Mouse (Mus musculus): ENCODE data around the gene Krt1. TPM values are rescaled to one million over a fixed set of nuclear protein-coding genes. Genes with fewer than 3 reads are reported as not detected.
A peak's percentile ranks its signal among the peaks of the same experiment; 100 is the strongest.

Krt1 gene
- polyA plus RNA-seq, 1 experiment from 2014 or later = 16.9 TPM

DNA sequence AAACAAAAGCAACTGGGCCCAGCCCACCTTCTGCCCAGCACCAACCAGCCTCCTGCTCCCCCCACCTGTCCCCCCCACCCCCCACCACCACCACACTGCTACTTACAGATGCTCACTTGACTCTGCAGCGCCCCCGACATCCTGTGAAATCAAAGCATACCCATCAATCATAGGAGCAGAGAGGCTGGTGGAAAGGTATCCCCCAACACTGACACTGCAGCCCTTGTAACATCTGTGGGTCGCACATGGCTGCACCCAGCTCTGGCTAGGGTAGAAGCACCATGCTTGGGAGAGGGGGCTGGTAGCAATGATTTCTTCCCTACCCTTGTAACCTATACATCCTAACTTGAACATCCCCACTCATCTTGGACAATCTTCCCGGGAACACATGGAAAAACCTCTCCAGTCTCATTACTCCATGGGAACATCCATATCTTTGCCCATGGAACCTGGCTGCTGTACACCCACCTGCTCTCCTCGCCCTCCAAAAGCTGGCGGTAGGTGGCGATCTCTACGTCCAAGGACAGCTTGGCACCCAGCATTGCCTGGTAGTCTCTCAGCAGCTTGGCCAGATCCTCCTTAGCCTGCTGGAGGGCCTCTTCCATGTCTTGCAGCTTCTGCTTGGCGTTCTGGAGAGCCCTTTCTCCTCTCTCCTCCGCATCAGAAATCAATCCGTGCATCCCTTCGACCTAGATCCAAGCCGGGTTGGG is 10.0 kb upstream of the Krt1 start:
- WGBS = 62% methylated on average over 13 of the region's 13 CpGs
- H3K4me2 ChIP-seq (ENCODE audit: low read length) = peak overlapping the region; percentile 92
- H3K36me3 ChIP-seq (ENCODE audit: control insufficient read depth, insufficient read depth, low read length) = no peaks in the 10 kb centered on the region
- H3K9me3 ChIP-seq (ENCODE audit: control insufficient read depth, low read length) = no peaks in the 10 kb centered on the region
- no peak overlapping the region; the same call in 1 of the 2 replicates for H3K9ac ChIP-seq (ENCODE audit: low read depth, low read length)
- H3K27ac ChIP-seq (ENCODE audit: low read depth, low read length) = no peak overlapping the region
- H3K4me1 ChIP-seq (ENCODE audit: control insufficient read depth, insufficient read depth, low read depth, low read length) = peaks cover 14% of the 10 kb centered on the region
- peak; percentile 57 for ATAC-seq
- H3K4me3 ChIP-seq (ENCODE audit: low read length) = peak overlapping the region; percentile 50
- no peaks in the 10 kb centered on the region; the same call in 1 of the 2 replicates for H3K27me3 ChIP-seq (replicated peaks; ENCODE audit: control insufficient read depth, insufficient read depth, low read length)

DNA sequence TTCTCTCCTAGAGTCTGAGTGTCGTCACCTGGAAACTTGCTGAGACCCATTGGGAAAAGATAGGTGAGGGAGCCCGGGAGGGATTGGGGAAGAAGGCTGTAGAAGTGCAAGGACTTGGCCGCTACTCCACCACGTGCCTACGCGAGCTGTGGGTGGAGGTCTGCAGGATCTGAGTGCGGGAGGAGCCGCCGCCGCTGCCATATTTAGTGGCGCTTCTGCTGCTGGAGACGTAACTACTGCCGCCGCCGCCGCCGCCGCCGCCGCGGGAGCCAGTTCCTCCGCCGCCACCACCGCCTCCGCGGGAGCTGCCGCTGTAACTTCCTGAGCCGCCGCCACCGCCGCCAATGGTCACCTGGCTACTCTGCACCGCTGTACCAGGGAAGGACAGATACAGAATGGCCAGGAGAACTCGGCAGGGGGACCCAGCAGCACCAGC is 9.2 kb upstream of the Krt1 start:
- no peaks in the 10 kb centered on the region for H3K9me3 ChIP-seq (ENCODE audit: control insufficient read depth, low read length)
- ATAC-seq = peak; percentile 63
- H3K36me3 ChIP-seq (ENCODE audit: control insufficient read depth, insufficient read depth, low read length) = no peaks in the 10 kb centered on the region
- no peaks in the 10 kb centered on the region; the same call in 1 of the 2 replicates for H3K27me3 ChIP-seq (replicated peaks; ENCODE audit: control insufficient read depth, insufficient read depth, low read length)
- 0% methylated on average over 18 of the region's 33 CpGs for WGBS
- H3K27ac ChIP-seq (ENCODE audit: low read depth, low read length) = peak overlapping the region; percentile 23; the same call in 1 of the 2 replicates
- H3K4me1 ChIP-seq (ENCODE audit: control insufficient read depth, insufficient read depth, low read depth, low read length) = peaks cover 14% of the 10 kb centered on the region
- peak overlapping the region; percentile 92 for H3K4me2 ChIP-seq (ENCODE audit: low read length)
- peak overlapping the region; percentile 68 for H3K9ac ChIP-seq (ENCODE audit: low read depth, low read length)
- H3K4me3 ChIP-seq (ENCODE audit: low read length) = peak overlapping the region; percentile 50

DNA sequence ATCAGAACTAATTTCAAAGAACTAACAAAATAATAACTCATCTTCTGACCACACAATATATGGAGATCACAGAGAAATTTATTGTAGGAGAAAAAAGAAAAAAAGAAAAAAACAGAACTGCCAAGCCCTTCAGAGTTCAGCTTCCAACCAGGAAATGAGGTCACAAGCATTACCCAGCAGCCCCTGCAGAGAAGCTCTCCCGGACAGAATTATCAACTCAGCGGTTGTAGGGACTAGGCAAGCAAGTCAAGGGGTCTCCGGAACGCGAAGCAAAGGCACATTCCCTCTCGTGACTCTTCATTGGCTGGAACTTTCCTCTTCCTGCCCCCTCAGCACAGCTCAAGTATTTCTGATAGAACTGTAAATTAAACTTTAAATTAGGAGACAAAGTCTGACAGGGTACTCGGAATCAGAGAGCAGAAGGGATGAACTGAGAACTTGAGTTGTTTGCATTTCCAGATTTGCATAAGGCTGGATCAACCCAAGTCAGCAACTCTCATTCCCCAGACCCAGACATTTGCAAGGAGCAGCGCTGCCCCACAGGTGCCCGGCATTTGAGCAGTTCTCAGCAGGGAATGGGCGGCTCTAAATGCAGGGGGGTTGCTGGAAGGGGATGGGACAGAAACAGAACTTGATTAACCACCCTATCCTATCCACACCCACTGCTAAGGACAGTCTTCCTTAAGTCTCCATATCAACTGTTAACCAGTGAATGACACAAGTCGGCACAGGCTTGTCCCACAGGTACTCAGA is 8.3 kb upstream of the Krt1 start:
- no peaks in the 10 kb centered on the region; the same call in 1 of the 2 replicates for H3K27me3 ChIP-seq (replicated peaks; ENCODE audit: control insufficient read depth, insufficient read depth, low read length)
- no peak overlapping the region for H3K9ac ChIP-seq (ENCODE audit: low read depth, low read length)
- WGBS = 6% methylated on average over 11 of the region's 11 CpGs

DNA sequence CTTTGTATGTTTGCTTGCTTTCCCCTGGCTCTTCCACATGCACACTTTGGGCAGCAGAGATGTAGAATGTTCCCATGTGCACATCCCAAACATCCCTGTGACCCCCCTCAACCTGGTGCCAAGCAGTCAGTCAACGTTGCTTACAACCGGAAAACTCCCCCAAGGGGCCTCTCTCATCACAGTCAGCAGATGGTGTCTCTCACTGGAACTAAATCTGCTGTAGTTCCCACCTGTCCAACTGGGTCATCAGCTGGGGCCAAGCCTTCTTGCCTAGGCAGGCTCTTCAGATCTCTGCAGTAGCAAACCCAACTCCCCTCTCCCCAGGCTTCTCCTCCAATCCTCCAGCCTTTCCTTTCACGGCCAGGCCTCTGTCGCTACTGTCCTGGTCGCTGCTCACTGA is 6.1 kb upstream of the Krt1 start:
- Histone ChIP-seq H3K36me3 (ENCODE audit: control insufficient read depth, insufficient read depth, low read length) (no peaks in the 10 kb centered on the region), H3K4me3 (ENCODE audit: low read length) (no peak overlapping the region), H3K9ac (ENCODE audit: low read depth, low read length) (no peak overlapping the region), H3K4me2 (ENCODE audit: low read length) (no peak overlapping the region), H3K27ac (ENCODE audit: low read depth, low read length) (no peak overlapping the region), H3K27me3 (replicated peaks; ENCODE audit: control insufficient read depth, insufficient read depth, low read length) (no peaks in the 10 kb centered on the region; the same call in 1 of the 2 replicates), H3K9me3 (ENCODE audit: control insufficient read depth, low read length) (no peaks in the 10 kb centered on the region), H3K4me1 (ENCODE audit: control insufficient read depth, insufficient read depth, low read depth, low read length) (peaks cover 14% of the 10 kb centered on the region)
- WGBS = 47% methylated on average over 5 of the region's 5 CpGs
- ATAC-seq = no peak

More for the DNA sequence above, 8.3 kb upstream of the Krt1 start:
- no peak overlapping the region for H3K27ac ChIP-seq (ENCODE audit: low read depth, low read length)
- peak overlapping the region; percentile 92 for H3K4me2 ChIP-seq (ENCODE audit: low read length)
- no peak for ATAC-seq
- H3K4me1 ChIP-seq (ENCODE audit: control insufficient read depth, insufficient read depth, low read depth, low read length) = peaks cover 14% of the 10 kb centered on the region
- no peak overlapping the region for H3K4me3 ChIP-seq (ENCODE audit: low read length)
- H3K36me3 ChIP-seq (ENCODE audit: control insufficient read depth, insufficient read depth, low read length) = no peaks in the 10 kb centered on the region
- H3K9me3 ChIP-seq (ENCODE audit: control insufficient read depth, low read length) = no peaks in the 10 kb centered on the region

DNA sequence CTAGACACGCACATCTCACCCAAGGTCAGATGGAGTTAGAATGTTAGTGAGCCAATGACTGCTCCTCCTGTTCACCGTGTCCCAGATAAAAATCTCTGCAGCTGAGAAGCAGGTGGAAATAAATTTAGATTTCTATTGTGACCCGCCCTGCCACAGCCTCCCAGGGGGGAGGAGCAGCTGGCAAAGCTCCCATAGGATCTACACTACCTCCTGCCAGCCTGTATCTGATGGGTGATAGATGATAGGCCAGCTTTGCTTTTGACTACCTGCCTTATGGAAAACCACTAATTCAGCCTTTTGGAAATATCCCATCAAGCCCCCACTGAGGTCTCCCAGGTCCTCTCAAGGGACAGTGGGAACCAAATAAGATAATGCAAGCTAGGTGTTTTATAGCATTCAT is 5.1 kb upstream of the Krt1 start:
- no peak for ATAC-seq
- no peak overlapping the region for H3K27ac ChIP-seq (ENCODE audit: low read depth, low read length)
- no peak overlapping the region for H3K9ac ChIP-seq (ENCODE audit: low read depth, low read length)
- no peak overlapping the region for H3K4me2 ChIP-seq (ENCODE audit: low read length)
- H3K4me1 ChIP-seq (ENCODE audit: control insufficient read depth, insufficient read depth, low read depth, low read length) = peaks cover 14% of the 10 kb centered on the region
- no peaks in the 10 kb centered on the region; the same call in 1 of the 2 replicates for H3K27me3 ChIP-seq (replicated peaks; ENCODE audit: control insufficient read depth, insufficient read depth, low read length)
- 68% methylated on average over 3 of the region's 3 CpGs for WGBS
- H3K9me3 ChIP-seq (ENCODE audit: control insufficient read depth, low read length) = no peaks in the 10 kb centered on the region
- no peaks in the 10 kb centered on the region for H3K36me3 ChIP-seq (ENCODE audit: control insufficient read depth, insufficient read depth, low read length)
- H3K4me3 ChIP-seq (ENCODE audit: low read length) = no peak overlapping the region

DNA sequence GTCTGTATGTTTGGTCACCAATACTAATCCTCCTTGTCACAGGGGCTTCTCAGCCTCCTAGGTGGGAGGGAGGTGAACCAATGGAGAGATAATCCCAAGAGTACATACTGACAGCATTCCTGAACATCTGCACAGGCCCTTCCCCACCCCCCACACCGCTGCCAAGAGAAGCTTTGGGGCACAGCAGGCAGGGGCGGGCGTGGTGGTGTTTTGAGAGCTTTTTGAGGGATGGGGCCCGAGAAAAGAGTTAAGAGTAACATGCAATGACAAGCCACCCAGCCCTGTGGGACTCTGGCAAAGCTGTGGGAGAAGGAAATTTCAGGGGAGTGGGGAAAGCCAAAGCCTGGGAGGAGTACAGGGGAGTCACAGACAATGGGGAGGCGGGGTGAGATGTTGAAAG is 3.7 kb upstream of the Krt1 start:
- WGBS = 21% methylated on average over 5 of the region's 5 CpGs
- H3K27me3 ChIP-seq (replicated peaks; ENCODE audit: control insufficient read depth, insufficient read depth, low read length) = no peaks in the 10 kb centered on the region; the same call in 1 of the 2 replicates

DNA sequence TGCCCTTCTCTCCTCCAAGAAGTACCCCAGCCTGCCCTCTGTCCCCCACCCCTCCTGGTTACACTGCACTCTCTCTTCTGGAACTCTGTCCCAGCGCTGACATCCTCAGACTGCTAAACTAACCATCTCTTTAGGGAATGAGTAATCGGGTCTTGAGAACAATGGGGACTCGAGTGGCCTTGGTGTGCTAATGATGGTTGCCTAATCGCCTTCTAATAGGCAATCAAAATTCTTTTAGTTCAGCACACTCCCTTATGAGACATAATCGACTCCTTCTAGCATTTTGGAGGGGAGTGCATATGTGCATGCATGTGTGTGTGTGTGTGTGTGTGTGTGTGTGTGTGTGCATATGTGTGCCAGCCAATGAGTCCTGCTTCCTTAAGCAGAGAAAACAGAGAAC is 2.0 kb upstream of the Krt1 start:
- Histone ChIP-seq H3K4me2 (ENCODE audit: low read length) (no peak overlapping the region), H3K4me1 (ENCODE audit: control insufficient read depth, insufficient read depth, low read depth, low read length) (no peaks in the 10 kb centered on the region), H3K4me3 (ENCODE audit: low read length) (no peak overlapping the region), H3K9me3 (ENCODE audit: control insufficient read depth, low read length) (no peaks in the 10 kb centered on the region), H3K36me3 (ENCODE audit: control insufficient read depth, insufficient read depth, low read length) (no peaks in the 10 kb centered on the region), H3K9ac (ENCODE audit: low read depth, low read length) (no peak overlapping the region), H3K27ac (ENCODE audit: low read depth, low read length) (no peak overlapping the region), H3K27me3 (replicated peaks; ENCODE audit: control insufficient read depth, insufficient read depth, low read length) (no peaks in the 10 kb centered on the region)
- ATAC-seq = no peak
- WGBS = 24% methylated on average over 5 of the region's 5 CpGs

More for the DNA sequence above, 3.7 kb upstream of the Krt1 start:
- Histone ChIP-seq H3K4me1 (ENCODE audit: control insufficient read depth, insufficient read depth, low read depth, low read length) (peaks cover 6% of the 10 kb centered on the region), H3K36me3 (ENCODE audit: control insufficient read depth, insufficient read depth, low read length) (no peaks in the 10 kb centered on the region), H3K9ac (ENCODE audit: low read depth, low read length) (no peak overlapping the region), H3K27ac (ENCODE audit: low read depth, low read length) (no peak overlapping the region), H3K9me3 (ENCODE audit: control insufficient read depth, low read length) (no peaks in the 10 kb centered on the region), H3K4me2 (ENCODE audit: low read length) (no peak overlapping the region), H3K4me3 (ENCODE audit: low read length) (no peak overlapping the region)
- no peak for ATAC-seq

DNA sequence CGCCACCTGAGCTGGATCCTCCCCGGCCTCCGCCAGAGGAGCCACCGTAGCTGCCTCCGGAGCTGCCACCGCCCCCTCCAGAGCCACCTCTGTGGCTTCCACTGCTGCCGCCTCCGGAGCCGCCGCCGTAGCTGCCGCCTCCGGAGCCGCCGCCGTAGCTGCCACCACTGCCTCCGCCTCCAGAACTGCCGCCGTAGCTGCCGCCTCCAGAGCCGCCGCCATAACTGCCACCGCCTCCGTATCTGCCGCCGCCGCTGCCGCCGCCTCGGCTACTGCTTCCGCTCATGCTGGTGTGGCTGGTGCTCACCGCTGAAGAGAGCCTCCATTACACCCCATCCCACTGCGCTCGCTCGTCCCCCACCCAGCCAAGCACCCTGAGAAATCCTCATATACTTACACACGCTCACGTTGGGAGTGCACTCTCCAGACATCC is 4.6 kb downstream of the Krt1 start:
- peak overlapping the region; percentile 53 for H3K4me3 ChIP-seq (ENCODE audit: low read length)
- H3K27me3 ChIP-seq (replicated peaks; ENCODE audit: control insufficient read depth, insufficient read depth, low read length) = no peaks in the 10 kb centered on the region
- H3K27ac ChIP-seq (ENCODE audit: low read depth, low read length) = peak overlapping the region; percentile 90
- H3K9ac ChIP-seq (ENCODE audit: low read depth, low read length) = peak overlapping the region; percentile 78
- under 1% methylated on average over 31 of the region's 37 CpGs for WGBS
- H3K4me1 ChIP-seq (ENCODE audit: control insufficient read depth, insufficient read depth, low read depth, low read length) = 0 out of 2 replicates have a peak, but pooled peaks cover 3% of the 10 kb centered on the region
- peak; percentile 84 for ATAC-seq
- H3K9me3 ChIP-seq (ENCODE audit: control insufficient read depth, low read length) = no peaks in the 10 kb centered on the region
- H3K36me3 ChIP-seq (ENCODE audit: control insufficient read depth, insufficient read depth, low read length) = no peaks in the 10 kb centered on the region
- peak overlapping the region; percentile 65 for H3K4me2 ChIP-seq (ENCODE audit: low read length)

DNA sequence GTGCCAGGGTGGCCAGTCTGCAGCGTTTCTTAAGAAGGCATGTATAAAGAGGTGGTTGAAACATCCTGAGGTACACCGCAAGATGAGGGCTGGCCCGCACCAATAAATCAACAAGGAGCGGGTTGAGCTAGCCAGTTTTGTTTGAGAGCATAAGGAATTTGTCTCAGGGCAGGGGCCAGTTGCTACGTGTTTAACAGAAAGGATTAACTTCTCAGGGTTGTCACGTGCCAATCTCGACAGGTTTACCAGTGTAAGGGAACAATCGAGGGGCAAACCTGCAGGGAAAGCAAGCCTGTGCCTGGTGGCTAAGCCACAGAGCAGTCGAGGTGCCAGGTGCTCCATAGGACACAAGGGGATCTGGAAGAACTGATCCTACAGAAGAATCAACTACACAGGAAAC is 7.4 kb downstream of the Krt1 start:
- Histone ChIP-seq H3K9ac (ENCODE audit: low read depth, low read length) (no peak overlapping the region), H3K4me2 (ENCODE audit: low read length) (no peak overlapping the region), H3K27me3 (replicated peaks; ENCODE audit: control insufficient read depth, insufficient read depth, low read length) (no peaks in the 10 kb centered on the region), H3K4me3 (ENCODE audit: low read length) (no peak overlapping the region), H3K27ac (ENCODE audit: low read depth, low read length) (no peak overlapping the region), H3K4me1 (ENCODE audit: control insufficient read depth, insufficient read depth, low read depth, low read length) (0 out of 2 replicates have a peak, but pooled peaks cover 3% of the 10 kb centered on the region), H3K9me3 (ENCODE audit: control insufficient read depth, low read length) (no peaks in the 10 kb centered on the region), H3K36me3 (ENCODE audit: control insufficient read depth, insufficient read depth, low read length) (no peaks in the 10 kb centered on the region)
- no peak for ATAC-seq
- WGBS = 69% methylated on average over 9 of the region's 9 CpGs
